Mouse (Mus musculus) urinary bladder, postnatal 36 days (tissue): Measurements from ENCODE around the gene Stard13.

Experiments
- DNase-seq, 2 experiments: peaks; one replicate each; pipeline ENCODE4 v3.0.0; 2022; ENCODE audit warnings: low spot score in 2 of 2, mixed read lengths in 1 of 2

Stard13 gene

GRCm38 (mm10) chr5:151181288-151181687, 52.3 kb downstream of the Stard13 start:
- no peak for DNase-seq

DNA sequence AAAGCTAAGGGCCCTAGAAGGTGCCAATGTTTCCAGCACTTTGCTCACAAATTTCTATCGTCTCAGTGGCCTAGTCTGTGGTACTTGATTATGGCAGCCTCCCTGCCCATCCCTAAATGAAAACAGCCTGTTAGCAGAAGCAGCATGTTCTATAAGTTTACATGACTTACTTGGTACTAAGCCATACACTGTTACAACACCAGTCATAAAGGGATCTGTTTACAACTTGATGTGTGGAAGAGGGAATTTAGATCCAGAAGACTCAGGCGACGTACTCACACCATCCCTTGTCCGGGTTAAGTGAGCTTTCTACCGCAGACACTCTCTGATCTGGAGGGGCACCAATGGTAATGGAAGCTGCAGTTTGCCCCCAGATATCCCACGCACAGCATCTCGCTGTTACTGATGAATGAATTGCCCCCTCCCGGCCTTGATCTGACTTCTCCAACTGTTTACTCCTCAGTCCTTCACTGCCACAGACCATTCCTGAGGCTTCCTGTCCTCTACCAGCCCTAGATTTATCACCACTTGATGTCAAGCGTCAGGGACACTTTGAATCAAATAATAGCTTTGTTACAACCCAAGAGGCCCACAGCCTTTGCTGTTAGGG, 53.4 kb downstream of the Stard13 start:
- no peak for DNase-seq

DNA sequence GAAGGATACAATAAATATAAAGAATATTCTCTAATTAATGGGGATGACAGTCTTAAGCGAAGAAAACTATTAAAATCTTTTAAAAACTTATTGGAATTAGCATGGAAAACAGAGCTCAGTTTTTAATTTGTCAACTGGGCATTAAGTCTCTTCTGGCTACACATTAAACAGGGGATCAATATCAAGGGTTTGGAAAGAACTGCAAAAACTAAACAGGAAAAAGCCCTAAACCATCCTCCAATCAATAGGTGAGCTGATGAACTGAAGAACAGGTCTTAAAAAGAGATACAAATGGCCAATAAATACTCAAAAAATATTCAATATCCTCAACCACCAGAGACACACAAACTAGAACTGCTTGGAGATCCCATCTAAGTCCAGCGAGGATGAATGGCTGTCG, 56.5 kb downstream of the Stard13 start:
- DNase-seq = no peak

DNA sequence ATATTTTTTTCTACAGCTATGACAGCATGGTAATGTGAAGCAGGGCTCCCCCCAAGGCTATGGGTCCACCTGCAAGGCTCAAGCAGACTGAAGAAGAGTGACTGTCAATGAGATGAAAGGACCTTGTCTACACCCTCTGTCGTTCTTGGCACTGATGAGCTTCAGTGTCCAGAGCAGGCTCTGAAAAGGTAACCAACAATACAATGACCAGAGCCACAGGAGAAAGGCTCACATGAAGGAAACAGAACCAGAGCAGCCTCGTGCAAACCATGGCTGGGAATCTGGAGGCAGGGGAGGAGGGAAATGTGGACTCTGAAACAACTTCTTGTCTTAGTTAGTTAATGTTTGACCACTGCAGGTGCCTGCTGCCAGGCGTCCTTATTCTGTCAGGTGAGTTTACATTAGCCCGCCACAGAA, 57.7 kb downstream of the Stard13 start:
- no peak for DNase-seq

DNA sequence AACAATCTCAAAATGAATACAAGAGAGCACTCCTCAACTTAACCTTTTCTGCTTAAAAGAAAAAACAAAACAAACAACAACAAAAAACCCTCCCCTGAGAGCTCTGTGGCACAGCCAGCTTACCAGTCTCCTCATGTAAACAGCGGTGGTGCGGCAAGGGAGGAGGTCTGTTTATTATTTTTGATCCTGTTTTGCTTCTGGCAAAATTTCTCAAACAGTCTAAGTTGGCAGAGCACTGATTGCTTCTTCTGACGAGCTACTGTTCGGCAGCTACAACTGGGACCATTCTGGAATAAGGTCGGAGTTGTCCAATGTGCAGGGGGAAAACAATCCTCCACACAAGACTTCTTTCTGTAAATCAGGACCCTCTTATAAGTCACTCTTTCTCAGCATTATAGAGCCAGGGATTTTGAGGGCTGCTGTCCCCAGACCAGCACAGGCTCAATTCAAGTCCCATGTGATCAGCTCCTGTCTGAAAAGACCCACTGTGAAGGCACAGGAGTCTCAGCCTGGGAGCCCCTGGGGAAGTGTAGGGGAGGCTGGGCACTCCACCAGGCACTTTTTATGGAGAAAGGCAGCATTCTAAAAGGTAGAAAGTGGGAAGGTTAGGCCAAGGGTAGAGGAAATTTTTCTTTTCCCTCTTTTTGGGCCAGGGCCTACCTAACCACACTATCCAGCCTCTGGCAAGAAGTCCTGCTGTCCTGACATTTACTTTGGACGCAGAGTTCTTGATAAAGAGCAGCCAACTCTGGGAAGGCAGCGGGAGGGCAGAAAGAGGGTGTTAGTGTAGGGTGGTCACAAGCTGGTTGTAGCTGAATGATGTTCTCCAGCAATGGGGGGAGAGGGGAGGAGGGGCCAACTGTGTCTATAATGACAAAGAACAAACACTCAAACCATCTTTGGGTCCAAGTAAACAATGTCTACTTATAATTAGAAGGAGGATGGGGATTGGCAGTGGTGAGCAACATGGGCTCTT, 58.9 kb downstream of the Stard13 start:
- no peak for DNase-seq

GRCm38 (mm10) chr5:151173774-151174173, 59.9 kb downstream of the Stard13 start:
- no peak for DNase-seq

DNA sequence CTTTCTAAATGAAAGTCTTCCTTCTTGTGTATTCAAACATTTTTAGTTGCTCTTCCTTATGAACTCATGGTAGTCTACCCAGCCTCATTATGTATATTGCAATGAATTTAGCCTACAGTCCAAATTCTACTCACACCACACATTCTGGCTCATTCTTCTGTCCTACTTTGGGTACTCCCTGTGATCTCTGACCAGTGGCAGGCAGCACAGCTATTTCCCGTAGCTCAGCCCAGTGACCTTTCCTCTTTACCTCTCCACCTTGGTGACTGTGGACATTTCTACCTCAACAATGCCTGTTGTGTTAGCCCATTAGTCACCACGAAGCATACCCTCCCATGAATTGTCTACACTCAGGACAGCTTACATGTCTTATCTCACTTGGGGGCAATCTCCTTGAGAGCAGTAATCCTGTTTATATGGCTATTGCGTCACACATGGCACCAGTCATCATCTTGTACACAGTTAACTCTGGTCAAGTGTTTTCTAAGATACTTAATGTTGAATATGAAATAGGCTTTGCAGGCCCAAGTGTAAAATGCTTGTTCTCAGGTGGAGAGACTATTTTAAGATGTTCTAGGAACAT, 63.4 kb downstream of the Stard13 start:
- DNase-seq = no peak

GRCm38 (mm10) chr5:151168191-151168590, 65.4 kb downstream of the Stard13 start:
- no peak for DNase-seq

- DNase-seq = no peak
These were observed 66.0 kb downstream of the Stard13 start for GRCm38 (mm10) chr5:151167641-151168040.

DNA sequence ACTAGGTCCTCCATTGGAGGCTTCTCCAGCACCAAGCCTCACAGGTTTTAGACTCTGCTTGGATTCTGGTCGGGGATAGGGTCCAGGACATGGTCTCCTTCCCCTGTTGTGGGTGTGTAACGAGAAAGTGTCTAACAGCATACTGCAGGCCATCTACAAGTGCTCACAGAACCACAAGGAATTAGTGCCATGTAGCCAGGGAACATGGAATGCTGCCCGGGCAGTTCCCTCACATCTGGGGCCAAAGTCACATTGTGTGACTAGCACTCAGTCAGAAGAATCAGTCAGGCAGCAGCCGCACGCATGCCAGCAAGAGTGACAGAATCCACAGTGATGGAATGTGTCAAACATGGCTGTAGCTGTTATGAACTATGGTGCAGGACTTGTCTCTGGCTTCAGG, 67.4 kb downstream of the Stard13 start:
- DNase-seq = peak in 1 of 2 experiments; percentile 68

DNA sequence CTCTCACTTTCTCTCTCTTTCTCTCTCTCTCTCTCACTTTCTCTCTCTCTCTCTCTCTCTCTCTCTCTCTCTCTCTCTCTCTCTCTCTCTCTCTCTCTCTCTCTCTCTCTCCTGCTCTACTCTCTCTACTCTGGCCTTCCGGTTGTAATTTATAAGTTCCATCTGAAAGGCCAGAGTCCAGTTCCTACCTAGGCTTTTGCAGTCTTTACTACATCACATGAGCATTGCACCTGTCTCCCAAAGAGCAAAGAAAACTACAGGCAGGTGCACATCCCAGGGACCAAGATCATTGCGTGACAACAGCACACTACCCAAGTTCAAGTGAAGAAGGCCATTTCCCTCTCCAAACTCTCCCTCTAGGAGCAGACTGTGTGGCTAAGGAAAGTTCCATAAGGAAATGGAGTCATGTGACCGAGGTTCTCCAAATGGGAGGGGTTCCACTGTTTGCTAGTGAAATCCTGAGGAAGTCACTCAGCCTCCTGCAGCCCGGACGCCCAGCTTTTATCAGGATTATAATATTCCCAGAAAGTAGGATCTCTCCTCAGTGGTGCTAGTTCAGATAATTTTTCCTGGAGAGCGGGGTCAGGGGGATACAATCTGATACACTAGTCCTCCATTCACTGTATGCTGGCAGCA, 68.1 kb downstream of the Stard13 start:
- DNase-seq = no peak

- no peak for DNase-seq
These were observed 68.8 kb downstream of the Stard13 start for GRCm38 (mm10) chr5:151164815-151165214.

DNA sequence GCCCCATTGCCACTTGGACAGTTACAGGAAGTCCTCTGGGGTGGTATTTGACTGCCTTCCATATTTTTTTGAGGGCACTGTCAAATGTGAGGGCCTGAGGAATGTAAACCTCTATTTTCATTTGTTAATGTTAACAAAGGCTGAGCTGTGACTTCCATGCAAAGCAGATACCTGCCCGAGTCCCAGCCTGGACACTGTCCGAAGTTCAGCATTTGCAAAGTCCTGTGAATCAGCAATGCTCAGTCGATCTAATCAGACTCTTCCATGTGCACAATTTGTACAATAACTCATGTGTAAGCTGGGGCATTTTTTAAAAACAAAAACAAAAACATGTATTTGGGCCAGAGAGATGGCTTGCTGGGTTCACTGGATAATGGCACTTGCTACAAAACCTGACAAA, 71.0 kb downstream of the Stard13 start:
- DNase-seq = no peak

DNA sequence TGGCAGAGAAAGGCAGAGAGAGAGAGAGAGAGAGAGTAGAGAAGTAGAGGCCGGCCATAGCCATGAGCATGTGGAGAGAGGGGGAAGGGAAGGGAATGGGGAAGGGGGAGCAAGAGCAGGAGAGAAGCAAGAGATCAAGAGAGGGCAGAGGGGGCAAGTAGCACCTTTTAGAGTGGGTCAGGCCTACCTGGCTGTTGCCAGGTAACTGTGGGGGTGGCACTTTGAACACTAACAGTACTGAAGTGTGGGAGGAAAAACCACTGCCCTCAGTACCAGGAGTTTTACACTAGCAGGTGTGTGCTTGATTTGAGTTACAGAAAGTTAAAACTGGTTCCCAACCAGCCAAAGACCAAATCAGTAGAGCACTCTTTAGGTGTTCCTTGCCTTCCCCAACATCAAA, 78.4 kb downstream of the Stard13 start:
- DNase-seq = no peak

DNA sequence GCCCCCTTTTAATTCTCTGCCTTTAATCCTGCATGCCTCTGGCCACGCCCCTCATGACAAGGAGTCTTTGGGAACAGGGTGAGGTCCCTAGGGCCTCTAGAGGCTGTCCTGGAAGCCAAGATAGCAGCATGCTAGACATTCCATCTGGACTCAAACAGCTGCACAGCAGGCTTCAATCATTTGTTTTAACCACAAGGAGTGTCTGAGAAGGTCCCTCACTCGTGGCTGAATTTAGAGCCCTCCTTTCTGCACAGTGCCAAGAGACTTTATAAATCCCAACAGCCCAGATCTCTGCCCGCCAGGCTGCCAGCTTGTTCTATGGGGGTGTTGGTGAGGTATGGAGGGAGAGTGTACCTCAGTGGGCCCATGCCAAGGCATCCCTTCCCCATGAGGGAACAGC, 78.9 kb downstream of the Stard13 start:
- no peak for DNase-seq

DNA sequence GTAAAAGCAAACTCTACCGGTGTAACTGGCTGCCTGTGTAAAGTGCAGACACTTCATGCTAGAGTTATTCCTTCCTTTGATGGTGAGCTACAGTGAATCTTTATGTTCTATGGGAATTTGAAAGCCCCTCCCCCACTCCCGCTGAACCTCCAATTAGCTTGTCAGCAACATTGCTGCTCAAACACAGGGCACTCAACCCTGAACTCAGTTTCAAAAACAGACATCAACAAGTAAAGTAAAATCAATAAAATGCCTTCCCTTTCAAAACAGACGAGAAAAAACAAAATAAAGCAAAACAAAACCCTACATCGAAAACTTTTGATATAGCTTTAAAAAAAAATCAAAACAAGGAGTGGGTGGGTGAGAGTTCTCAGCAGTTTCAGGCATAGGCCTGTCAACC, 79.6 kb downstream of the Stard13 start:
- DNase-seq = no peak

GRCm38 (mm10) chr5:151151549-151151948, 82.1 kb downstream of the Stard13 start:
- DNase-seq = no peak

GRCm38 (mm10) chr5:151149509-151149908, 84.1 kb downstream of the Stard13 start:
- DNase-seq = no peak

GRCm38 (mm10) chr5:151148079-151148478, 85.6 kb downstream of the Stard13 start:
- no peak for DNase-seq

GRCm38 (mm10) chr5:151145807-151146206, 87.8 kb downstream of the Stard13 start:
- DNase-seq = no peak

- no peak for DNase-seq
These were observed 89.7 kb downstream of the Stard13 start for GRCm38 (mm10) chr5:151143955-151144354.
